Mouse (Mus musculus): ENCODE data around the gene Gadl1. TPM values are rescaled to one million over a fixed set of nuclear protein-coding genes. Genes with fewer than 3 reads are reported as not detected.

Gadl1 gene
- polyA plus RNA-seq (2012; fragmentation: generic; extraction: Trizol) = 1 to 10 TPM in 1 of 2 experiments, under 1 TPM in 1; 0.55 to 4.1 TPM

DNA sequence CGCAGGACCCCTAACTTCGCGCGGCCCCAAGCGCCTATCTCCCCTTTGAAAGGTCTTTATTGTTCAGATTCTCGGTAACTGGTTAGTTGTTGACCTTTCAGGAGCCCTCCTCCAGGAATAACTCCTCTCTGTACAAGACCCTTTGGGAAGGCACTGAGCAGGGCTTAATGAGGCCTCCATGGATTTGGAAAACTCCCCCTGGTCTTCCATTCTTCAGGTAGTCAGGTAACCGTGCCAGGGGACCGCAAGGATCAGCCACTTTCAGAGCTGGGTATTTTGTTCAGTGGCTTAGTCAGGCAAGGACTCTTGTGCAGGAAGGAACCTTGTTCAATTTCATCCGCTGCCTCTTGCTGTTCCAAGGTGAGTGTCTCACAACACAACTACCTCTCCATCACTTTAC, at the start of gene Gadl1:
Gadl1 (plus strand) TSS at position 301 of the 400 bp plus-strand sequence.

Measured in C3H10T1/2 (cell line).